Mouse (Mus musculus) myocyte (in vitro differentiated cells): ENCODE measurements around the gene Atrip.

Experiments used
- MYOD1 ChIP-seq, 3 experiments: IDR thresholded peaks; one replicate each; pipeline ENCODE4 v1.6.1; 2011; ENCODE audit warnings: control low read depth in 2 of 3, low read depth in 2 of 3, mild to moderate bottlenecking in 2 of 3, moderate library complexity in 1 of 3; ENCODE audit not compliant: insufficient read length in 2 of 3, control insufficient read depth in 1 of 3
- POLR2A ChIP-seq: IDR thresholded peaks from one replicate; pipeline ENCODE4 v1.6.1; 2011; ENCODE audit warnings: low read depth, mild to moderate bottlenecking, control low read depth, moderate library complexity; ENCODE audit not compliant: insufficient read length
- TCF12 ChIP-seq: IDR thresholded peaks from one replicate; pipeline ENCODE4 v1.6.1; 2011; ENCODE audit warnings: mild to moderate bottlenecking, control low read depth; ENCODE audit not compliant: poor library complexity, insufficient read depth, severe bottlenecking
- USF1 ChIP-seq: IDR thresholded peaks from one replicate; pipeline ENCODE4 v1.6.1; 2011; ENCODE audit warnings: low read depth, mild to moderate bottlenecking, control low read depth, moderate library complexity

GRCm38 (mm10) chr9:109058006-109058765, 15.7 kb downstream of the Atrip start:
- TF ChIP-seq MYOD1 (IDR thresholded peaks at IDR 0.05; ENCODE audit: control insufficient read depth in 1 of 3, insufficient read length in 2 of 3, low read depth in 2 of 3) = no peak
- TF ChIP-seq TCF12 = no peak
- no peak for TF ChIP-seq POLR2A
- no peak for TF ChIP-seq USF1
